Mouse (Mus musculus) intestine, embryonic 16.5 days (tissue): ENCODE results near the gene Fbxo27. TPM values are rescaled to one million over a fixed set of nuclear protein-coding genes. Genes with fewer than 3 reads are reported as not detected.

ENCODE experiments used
- ATAC-seq: fragments of 200-750 bp; cut with Nextera tagmentation; 2 replicates; pipeline ENCODE4 v1.8.0; 2017; ENCODE audit warnings: moderate TSS enrichment, moderate library complexity
- H3K27ac ChIP-seq: fragments of 300-500 bp; sonication (generic); 2 replicates; pipeline ENCODE4 v1.5.1; 2014; ENCODE audit warnings: mild to moderate bottlenecking, low read length
- H3K27me3 ChIP-seq: fragments of 300-500 bp; sonication (generic); replicated peaks from 2 replicates; pipeline ENCODE4 v1.6.1; 2014; ENCODE audit warnings: low read length, control low read depth, mixed read lengths; ENCODE audit not compliant: control insufficient read depth, insufficient read depth
- H3K36me3 ChIP-seq: fragments of 300-500 bp; sonication (generic); 2 replicates; pipeline ENCODE4 v1.6.1; 2014; ENCODE audit warnings: low read length, control low read depth; ENCODE audit not compliant: control insufficient read depth, insufficient read depth
- H3K4me1 ChIP-seq: fragments of 300-500 bp; sonication (generic); 2 replicates; pipeline ENCODE4 v1.6.1; 2014; ENCODE audit warnings: low read length, control low read depth, mixed read lengths; ENCODE audit not compliant: control insufficient read depth, insufficient read depth
- H3K4me2 ChIP-seq: fragments of 300-500 bp; sonication (generic); 2 replicates; pipeline ENCODE4 v1.6.1; 2014; ENCODE audit warnings: low read depth, low read length, control low read depth
- H3K4me3 ChIP-seq: fragments of 300-500 bp; sonication (generic); 2 replicates; pipeline ENCODE4 v1.5.1; 2014; ENCODE audit warnings: mild to moderate bottlenecking, low read length
- H3K9ac ChIP-seq: fragments of 300-500 bp; sonication (generic); 2 replicates; pipeline ENCODE4 v1.6.1; 2014; ENCODE audit warnings: low read depth, low read length
- H3K9me3 ChIP-seq: fragments of 300-500 bp; sonication (generic); 2 replicates; pipeline ENCODE4 v1.6.1; 2016; ENCODE audit warnings: low read length, control low read depth; ENCODE audit not compliant: control insufficient read depth
- WGBS: fragments of 180-500 bp; shearing (Covaris S2); extraction: QIAGEN DNeasy Blood & Tissue Kit; methylation state at CpG from one replicate; pipeline ENCODE4 v1.1.7; 2014; 5-methylcytosine and 5-hydroxymethylcytosine counted together
- polyA plus RNA-seq: library from polyadenylated mRNA; unstranded; fragments of >200 nt; fragmentation: Nextera tagmentation; extraction: Ambion mirVana; gene quantifications from 2 replicates; pipeline ENCODE4 v1.2.1, GENCODE M21; 2015

Gene Fbxo27
- polyA plus RNA-seq, 1 experiment from 2014 or later = 2.1 TPM

- H3K4me3 ChIP-seq = no peak overlapping the region
- H3K27ac ChIP-seq = 0 out of 2 replicates have a peak overlapping the region, but pooled peaks have one; percentile 33
- 74% methylated on average over 10 of the region's 10 CpGs for WGBS
- H3K9ac ChIP-seq = no peak overlapping the region
- H3K36me3 ChIP-seq = no peaks in the 10 kb centered on the region
- H3K4me1 ChIP-seq = peaks cover 4% of the 10 kb centered on the region; the same call in 1 of the 2 replicates
- H3K4me2 ChIP-seq = no peak overlapping the region
- H3K9me3 ChIP-seq = 0 out of 2 replicates have a peak, but pooled peaks cover 2% of the 10 kb centered on the region
- no peaks in the 10 kb centered on the region for H3K27me3 ChIP-seq
- no peak for ATAC-seq
These were observed 25.1 kb downstream of the Fbxo27 start for GRCm38 (mm10) chr7:28717726-28718125.

- no peak; the same call in 1 of the 2 replicates for ATAC-seq
- H3K9ac ChIP-seq = no peak overlapping the region
- no peak overlapping the region for H3K4me3 ChIP-seq
- H3K27ac ChIP-seq = no peak overlapping the region
- H3K4me2 ChIP-seq = no peak overlapping the region
- 53% methylated on average over 4 of the region's 4 CpGs for WGBS
- H3K4me1 ChIP-seq = peaks cover 4% of the 10 kb centered on the region; the same call in 1 of the 2 replicates
- 0 out of 2 replicates have a peak, but pooled peaks cover 2% of the 10 kb centered on the region for H3K9me3 ChIP-seq
- H3K36me3 ChIP-seq = no peaks in the 10 kb centered on the region
- no peaks in the 10 kb centered on the region for H3K27me3 ChIP-seq
These were observed 26.5 kb downstream of the Fbxo27 start for GRCm38 (mm10) chr7:28719159-28719558.

GRCm38 (mm10) chr7:28719650-28720049 lies 27.0 kb downstream of the Fbxo27 start:
- no peak overlapping the region for H3K4me2 ChIP-seq
- H3K36me3 ChIP-seq = no peaks in the 10 kb centered on the region
- WGBS = 79% methylated on average over 2 of the region's 2 CpGs
- no peak overlapping the region for H3K4me3 ChIP-seq
- no peak for ATAC-seq
- 0 out of 2 replicates have a peak, but pooled peaks cover 2% of the 10 kb centered on the region for H3K9me3 ChIP-seq
- H3K27ac ChIP-seq = no peak overlapping the region
- peaks cover 4% of the 10 kb centered on the region; the same call in 1 of the 2 replicates for H3K4me1 ChIP-seq
- no peak overlapping the region for H3K9ac ChIP-seq
- H3K27me3 ChIP-seq = no peaks in the 10 kb centered on the region

- no peak overlapping the region for H3K9ac ChIP-seq
- H3K9me3 ChIP-seq = 0 out of 2 replicates have a peak, but pooled peaks cover 2% of the 10 kb centered on the region
- H3K4me1 ChIP-seq = peaks cover 4% of the 10 kb centered on the region; the same call in 1 of the 2 replicates
- no peak overlapping the region for H3K4me3 ChIP-seq
- WGBS = 66% methylated on average over 3 of the region's 3 CpGs
- no peak for ATAC-seq
- no peaks in the 10 kb centered on the region for H3K27me3 ChIP-seq
- H3K27ac ChIP-seq = no peak overlapping the region
- H3K4me2 ChIP-seq = no peak overlapping the region
- H3K36me3 ChIP-seq = no peaks in the 10 kb centered on the region
These were observed 28.3 kb downstream of the Fbxo27 start for GRCm38 (mm10) chr7:28720753-28721537.

GRCm38 (mm10) chr7:28722079-28722478 lies 29.4 kb downstream of the Fbxo27 start:
- Histone ChIP-seq H3K9ac (no peak overlapping the region), H3K9me3 (0 out of 2 replicates have a peak, but pooled peaks cover 2% of the 10 kb centered on the region), H3K36me3 (no peaks in the 10 kb centered on the region), H3K27ac (no peak overlapping the region), H3K4me3 (no peak overlapping the region), H3K4me2 (no peak overlapping the region), H3K4me1 (peaks cover 4% of the 10 kb centered on the region; the same call in 1 of the 2 replicates), H3K27me3 (no peaks in the 10 kb centered on the region)
- whole genome bisulfite sequencing = 91% methylated on average over 7 of the region's 7 CpGs
- ATAC-seq = no peak

- WGBS = 95% methylated on average over 2 of the region's 2 CpGs
- no peak overlapping the region for H3K4me2 ChIP-seq
- H3K27me3 ChIP-seq = no peaks in the 10 kb centered on the region
- no peaks in the 10 kb centered on the region for H3K36me3 ChIP-seq
- no peak overlapping the region for H3K4me3 ChIP-seq
- no peak for ATAC-seq
- H3K4me1 ChIP-seq = no peaks in the 10 kb centered on the region
- 0 out of 2 replicates have a peak, but pooled peaks cover 2% of the 10 kb centered on the region for H3K9me3 ChIP-seq
- H3K27ac ChIP-seq = no peak overlapping the region
- H3K9ac ChIP-seq = no peak overlapping the region
These were observed 32.0 kb downstream of the Fbxo27 start for GRCm38 (mm10) chr7:28724613-28725012.

- H3K4me2 ChIP-seq = peak overlapping the region; percentile 10; the same call in 1 of the 2 replicates
- 0 out of 2 replicates have a peak, but pooled peaks cover 2% of the 10 kb centered on the region for H3K9me3 ChIP-seq
- H3K36me3 ChIP-seq = no peaks in the 10 kb centered on the region
- no peaks in the 10 kb centered on the region for H3K27me3 ChIP-seq
- H3K9ac ChIP-seq = no peak overlapping the region
- H3K27ac ChIP-seq = no peak overlapping the region
- no peak overlapping the region for H3K4me3 ChIP-seq
- no peaks in the 10 kb centered on the region for H3K4me1 ChIP-seq
- 7% methylated on average over 14 of the region's 14 CpGs for WGBS
- peak; percentile 59; the same call in 1 of the 2 replicates for ATAC-seq
These were observed 34.0 kb downstream of the Fbxo27 start for GRCm38 (mm10) chr7:28726600-28726999.

- WGBS = 57% methylated on average over 10 of the region's 10 CpGs
- ATAC-seq = no peak
These were observed 35.1 kb downstream of the Fbxo27 start for GRCm38 (mm10) chr7:28727649-28728340.

More at GRCm38 (mm10) chr7:28727649-28728340, 35.1 kb downstream of the Fbxo27 start:
- Histone ChIP-seq H3K4me1 (peaks cover 4% of the 10 kb centered on the region), H3K9ac (no peak overlapping the region), H3K36me3 (no peaks in the 10 kb centered on the region), H3K9me3 (no peaks in the 10 kb centered on the region), H3K27ac (no peak overlapping the region), H3K4me2 (no peak overlapping the region), H3K27me3 (no peaks in the 10 kb centered on the region), H3K4me3 (no peak overlapping the region)
